Mouse (Mus musculus): ENCODE data around the gene Gtf2ird1.

- TF ChIP-seq EP300 (IDR thresholded peaks at IDR 0.05; ENCODE audit: insufficient read depth, low read depth, low read length): no peak
- no peak for TF ChIP-seq CTCF (IDR thresholded peaks at IDR 0.05; ENCODE audit: low read depth, low read length)
- TF ChIP-seq POLR2A (IDR thresholded peaks at IDR 0.05; ENCODE audit: insufficient read depth, low read length): no peak
These were observed 133.2 kb downstream of the Gtf2ird1 start for GRCm38 (mm10) chr5:134323311-134323710.

All from ES-Bruce4 (cell line).